Mouse (Mus musculus): ENCODE results near the gene Noxred1.
"Not testable (repeated sequence)": the region's sequence is repeated elsewhere in the genome, so short reads cannot be mapped to it uniquely, and the experiment has no call there.

Noxred1 gene

DNA sequence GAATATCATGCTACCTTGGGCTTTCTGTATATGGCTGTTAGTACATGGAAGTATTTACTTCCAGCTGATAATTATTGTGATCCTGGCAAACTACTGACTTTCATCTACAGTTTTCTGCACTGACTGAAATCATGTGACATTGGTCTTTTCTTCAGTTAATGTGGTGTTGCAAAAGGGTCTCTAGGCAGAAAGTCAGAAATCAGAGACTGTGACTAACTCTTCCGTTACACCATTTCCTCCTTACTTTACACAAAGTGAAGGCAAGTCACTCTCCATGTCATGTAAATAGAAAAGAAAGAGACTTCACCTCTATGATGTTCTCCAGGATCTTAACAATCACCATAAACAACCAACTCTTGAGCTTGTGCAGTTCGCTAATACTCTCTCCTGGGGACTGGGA lies 8.9 kb downstream of the Noxred1 start:
- no peak for DNase-seq (ENCODE audit: low spot score in 2 of 2)

DNA sequence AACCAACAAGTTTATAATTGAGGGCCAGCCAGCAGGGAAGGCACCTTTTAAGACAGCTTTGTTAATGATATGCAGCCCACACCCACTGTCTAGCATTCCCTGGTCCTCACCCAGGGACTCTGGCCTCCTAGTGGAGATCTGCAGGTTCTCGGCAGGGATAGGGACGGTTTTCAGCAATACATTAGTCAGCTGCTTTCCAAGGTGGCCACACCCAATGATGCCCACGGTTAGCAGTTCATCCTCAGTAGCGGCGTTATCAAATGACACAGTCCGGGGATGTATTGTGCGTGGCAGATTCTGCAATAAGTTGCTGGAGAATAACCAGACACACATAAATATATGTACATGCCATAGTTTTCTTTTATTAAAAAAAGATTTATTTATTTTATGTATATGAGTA lies 11.7 kb downstream of the Noxred1 start:
- no peak for DNase-seq (ENCODE audit: low spot score in 2 of 2)

DNA sequence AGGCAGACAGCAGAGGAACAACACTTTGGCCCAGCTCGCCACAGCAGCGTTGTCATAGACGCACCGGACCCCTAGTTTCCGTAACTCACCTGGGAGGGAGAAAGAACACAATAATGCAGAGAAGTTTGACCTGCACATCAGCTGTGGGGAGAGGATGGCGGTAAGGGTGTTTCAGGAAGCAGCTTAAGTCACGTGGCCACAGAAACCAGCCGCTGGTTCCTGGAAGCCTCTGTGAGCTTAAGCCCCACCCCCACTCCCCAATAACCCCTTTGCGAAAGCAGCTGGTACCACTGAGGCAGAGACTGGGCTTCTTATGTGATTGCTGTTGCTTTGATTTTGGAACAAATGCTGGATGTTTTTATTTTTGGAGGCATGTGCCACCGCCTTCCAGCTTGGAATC lies 13.6 kb downstream of the Noxred1 start:
- DNase-seq (ENCODE audit: low spot score in 2 of 2) = no peak

DNA sequence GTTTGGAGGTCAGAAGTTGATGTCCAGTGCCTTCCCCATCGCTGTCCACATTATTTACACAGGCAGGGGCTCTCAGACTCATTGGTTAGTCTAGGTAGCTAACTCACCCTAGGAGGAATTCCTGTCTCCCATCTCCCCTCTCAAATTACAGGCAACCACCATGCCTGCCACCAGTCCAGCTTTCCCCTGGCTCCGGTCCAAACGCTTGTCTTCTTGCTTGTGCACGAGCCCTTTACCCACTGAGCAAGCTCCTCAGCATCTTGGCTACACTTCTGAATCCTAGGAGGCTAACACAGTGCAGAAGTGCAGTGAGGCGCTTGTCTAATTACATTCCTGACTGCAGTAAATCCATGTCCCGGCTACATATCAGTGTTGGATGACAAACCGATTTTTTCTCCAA lies 19.2 kb downstream of the Noxred1 start:
- DNase-seq (ENCODE audit: low spot score in 2 of 2) = no peak

DNA sequence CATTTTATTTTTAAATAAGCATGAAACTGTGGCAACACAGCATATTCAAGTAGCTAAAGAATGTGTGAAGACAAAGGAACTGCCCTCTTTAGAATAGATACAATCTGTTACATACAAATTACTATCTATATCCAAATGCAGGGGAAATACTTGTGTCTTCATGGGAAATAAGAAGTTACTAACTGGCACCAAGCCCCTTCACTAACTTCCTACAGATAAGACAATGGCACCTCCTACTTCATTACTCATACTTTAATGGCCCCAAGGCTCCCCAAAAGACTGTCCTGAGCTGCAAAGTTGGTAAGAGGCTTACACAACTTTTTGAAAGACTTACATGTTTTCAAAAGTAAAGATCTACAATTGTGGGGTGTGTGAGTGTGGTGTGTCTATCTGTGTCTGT lies 20.9 kb downstream of the Noxred1 start:
- DNase-seq (ENCODE audit: low spot score in 2 of 2) = no peak

- no peak for DNase-seq (ENCODE audit: low spot score in 2 of 2)
These were observed 22.5 kb downstream of the Noxred1 start for GRCm38 (mm10) chr12:87216053-87216452.

DNA sequence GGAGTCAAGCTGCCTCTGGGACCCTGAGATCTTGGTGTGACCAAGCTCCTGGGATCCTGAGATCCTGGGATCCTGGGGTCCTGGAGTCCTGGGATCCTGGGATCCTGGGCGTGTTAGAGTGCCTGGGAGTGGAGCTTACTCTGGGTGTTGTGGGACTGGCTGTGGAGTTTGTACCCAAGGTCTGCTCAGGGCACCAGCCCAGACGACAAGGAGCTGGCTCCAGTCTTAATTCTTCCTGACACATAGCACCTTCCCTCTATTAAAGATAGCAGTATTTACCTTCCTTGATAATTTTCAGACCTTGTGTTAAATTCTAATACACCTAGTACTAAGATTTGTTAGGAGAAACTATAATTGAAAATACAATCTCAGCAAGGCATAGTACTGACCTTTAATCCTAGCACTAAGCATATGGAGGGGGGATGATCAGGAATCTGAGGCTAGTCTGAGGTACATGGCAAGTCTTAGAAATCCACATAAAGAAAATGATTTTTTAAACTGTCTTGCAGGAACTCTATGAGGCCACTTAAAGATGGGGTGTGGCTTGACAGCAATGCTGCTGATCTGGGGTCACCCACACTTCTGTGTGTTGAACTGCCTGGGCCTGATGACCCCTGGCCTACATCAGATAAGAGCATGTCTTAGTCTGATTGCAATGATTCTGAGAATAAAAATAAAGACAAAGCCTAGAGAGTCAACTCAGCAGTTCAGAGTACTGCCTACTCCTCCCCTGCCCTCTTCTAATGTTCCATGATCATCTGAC lies 25.5 kb downstream of the Noxred1 start:
- DNase-seq (ENCODE audit: low spot score in 2 of 2) = no peak

DNA sequence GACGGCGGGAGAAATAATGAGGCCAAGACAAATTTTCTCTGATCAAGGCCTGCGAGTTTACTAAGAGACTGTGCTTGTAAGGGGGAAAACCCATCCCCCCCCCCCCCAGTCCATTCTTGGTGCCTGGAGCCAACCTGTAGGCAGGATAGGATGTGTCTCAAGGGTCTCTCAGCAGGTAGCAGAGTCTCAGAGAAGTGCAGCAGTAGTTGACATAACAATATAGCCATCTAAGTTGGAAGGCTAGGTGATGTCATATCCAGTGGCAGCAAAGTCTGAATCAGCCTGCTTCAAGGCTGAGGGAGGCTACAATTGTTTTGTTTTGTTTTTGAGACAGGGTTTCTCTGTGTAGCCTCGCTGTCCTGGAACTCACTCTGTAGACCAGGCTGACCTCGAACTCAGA lies 32.7 kb downstream of the Noxred1 start:
- DNase-seq (ENCODE audit: low spot score in 2 of 2) = not testable (repeated sequence)

- no peak for DNase-seq (ENCODE audit: low spot score in 2 of 2)
These were observed 36.8 kb downstream of the Noxred1 start for GRCm38 (mm10) chr12:87201694-87202093.

DNA sequence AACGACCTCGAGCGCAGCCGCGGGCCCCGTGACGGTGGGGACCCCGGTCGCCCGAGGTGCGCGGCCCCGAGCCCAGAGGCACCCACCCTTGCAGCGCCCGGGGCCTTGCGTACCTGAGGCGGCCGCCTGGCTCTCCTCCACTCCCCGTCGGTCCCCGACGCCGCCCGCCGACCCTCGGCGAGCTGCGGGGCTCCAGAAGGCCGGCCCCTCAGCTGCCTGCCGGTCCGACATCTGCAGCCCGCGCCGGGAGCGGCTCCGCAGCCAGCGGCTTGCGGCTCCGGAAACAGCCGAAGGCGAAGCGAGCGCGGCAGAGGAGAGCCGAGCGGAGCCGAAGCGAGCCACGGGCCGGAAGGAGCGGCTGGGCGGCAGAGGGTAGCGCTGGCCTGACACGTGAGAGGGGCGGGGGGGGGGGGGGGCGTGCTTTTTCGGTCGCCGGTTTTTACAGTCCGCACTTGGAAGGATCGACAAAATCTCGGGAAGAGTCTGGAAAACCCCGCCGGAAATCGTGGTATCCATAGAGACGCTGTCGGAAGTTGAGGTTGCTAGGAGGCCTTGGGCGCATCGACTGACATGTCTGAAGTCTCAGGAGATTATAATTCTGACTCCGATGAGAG lies 38.5 kb downstream of the Noxred1 start, which contains the start of gene Tmed8:
Gene Tmed8, minus strand, starts transcription at position 482 of the 614 bp plus-strand sequence.
- DNase-seq (ENCODE audit: low spot score in 2 of 2) = peak; percentile 66 to 67

DNA sequence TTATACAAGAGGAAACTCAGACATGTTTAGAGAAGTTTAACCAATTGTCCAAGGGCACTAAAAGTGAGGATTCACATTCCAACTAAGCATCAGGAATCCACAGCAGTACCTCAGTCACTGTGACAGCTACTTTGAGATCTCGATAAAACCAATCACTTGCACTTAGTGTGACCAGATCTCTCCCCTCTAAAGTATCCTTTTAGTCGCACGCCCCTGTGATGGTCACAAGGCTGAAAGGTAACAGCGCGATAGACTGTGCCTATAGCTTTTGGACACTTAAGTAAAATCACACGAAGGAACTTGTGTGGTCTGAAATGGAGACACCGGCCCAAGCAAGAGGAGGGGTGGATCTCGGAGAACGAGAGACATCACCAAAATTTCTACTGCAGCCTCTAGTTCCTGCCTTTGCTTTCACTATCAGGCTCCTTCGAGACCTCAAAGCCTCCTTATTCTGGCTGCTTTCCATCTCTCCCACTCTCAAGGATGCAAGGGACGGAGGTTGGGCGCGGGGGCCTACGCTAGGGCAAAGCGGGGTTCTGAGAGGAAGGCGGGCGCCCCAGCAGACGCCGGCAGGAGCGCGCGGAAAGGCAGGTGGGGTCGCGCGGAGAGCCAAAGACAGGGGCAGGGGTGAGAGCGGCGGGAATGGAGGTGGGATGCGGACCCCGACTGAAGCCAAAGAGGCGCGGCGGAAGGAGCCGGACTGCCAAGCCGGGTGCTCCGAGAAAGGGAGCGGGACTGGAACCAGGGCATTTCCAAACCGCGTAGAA lies 39.1 kb downstream of the Noxred1 start, which contains the start of gene Samd15:
Gene Samd15, plus strand, starts transcription at position 518 of the 767 bp plus-strand sequence.
- peak in 1 of 2 experiments; percentile 26 for DNase-seq (ENCODE audit: low spot score in 2 of 2)

DNA sequence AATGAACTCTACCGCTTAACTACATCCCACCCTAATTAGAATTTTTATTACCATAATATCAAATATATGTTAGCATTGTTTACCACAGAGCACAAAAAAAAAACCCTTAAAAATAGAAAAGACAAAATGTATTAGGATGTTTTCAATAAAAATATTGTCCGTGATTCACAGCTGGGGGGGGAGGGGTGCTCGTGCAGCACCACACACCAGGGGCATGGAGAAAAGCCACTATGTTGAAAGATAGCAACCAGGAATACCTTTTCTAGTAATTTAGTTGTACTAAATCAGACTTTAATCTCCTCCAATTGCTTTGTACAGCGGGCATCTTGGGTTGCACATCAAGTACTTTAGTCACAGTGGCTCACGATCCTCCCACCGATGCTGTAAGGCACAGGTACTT lies 39.7 kb downstream of the Noxred1 start:
- DNase-seq (ENCODE audit: low spot score in 2 of 2) = no peak

DNA sequence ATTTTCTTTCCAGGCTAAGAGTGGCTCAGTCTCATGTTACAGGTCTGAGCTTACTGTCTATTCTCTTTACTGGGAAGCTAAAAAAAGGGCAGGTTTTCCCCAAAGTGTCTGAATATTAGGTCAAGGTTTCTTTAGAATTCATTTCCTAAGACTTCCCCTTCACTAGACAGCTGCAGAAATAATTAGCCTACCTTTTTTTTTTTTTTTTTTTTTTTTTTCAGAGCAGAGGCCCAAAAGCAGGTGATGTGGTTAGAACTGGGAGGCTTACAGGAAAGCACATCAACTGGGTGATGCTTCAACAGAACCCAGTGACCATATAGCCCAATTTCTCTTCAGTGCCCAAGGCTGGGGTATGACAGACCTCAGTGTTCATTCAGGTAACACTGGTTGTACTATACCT lies 42.2 kb downstream of the Noxred1 start:
- DNase-seq (ENCODE audit: low spot score in 2 of 2) = no peak

GRCm38 (mm10) chr12:87195069-87195468 lies 43.5 kb downstream of the Noxred1 start:
- DNase-seq (ENCODE audit: low spot score in 2 of 2) = no peak

DNA sequence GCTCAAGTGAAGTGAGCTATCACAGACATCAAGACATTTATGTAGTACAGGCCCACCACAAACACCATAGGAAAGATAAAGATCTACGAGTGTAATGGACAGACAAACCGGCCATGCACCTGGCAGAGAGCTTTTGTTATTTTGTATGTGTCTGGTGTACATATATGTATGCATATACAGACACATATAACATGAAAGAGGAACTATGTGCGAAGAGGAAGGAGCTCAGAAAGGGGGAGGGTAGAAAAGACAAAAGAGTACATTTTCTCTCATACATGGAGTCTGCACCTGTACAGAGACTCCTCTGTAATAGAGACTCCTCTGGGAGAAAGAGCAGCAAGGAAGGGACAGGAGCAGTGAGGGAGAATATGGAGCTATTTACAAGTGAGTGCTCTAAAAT lies 45.5 kb downstream of the Noxred1 start:
- DNase-seq (ENCODE audit: low spot score in 2 of 2) = no peak

- DNase-seq (ENCODE audit: low spot score in 2 of 2) = no peak
These were observed 60.9 kb downstream of the Noxred1 start for GRCm38 (mm10) chr12:87177631-87178030.

- DNase-seq (ENCODE audit: low spot score in 2 of 2) = no peak
These were observed 63.2 kb downstream of the Noxred1 start for GRCm38 (mm10) chr12:87175194-87175946.

Measured in frontal cortex, postnatal 14 days (tissue).